Mouse (Mus musculus) layer of hippocampus, postnatal 14 days (tissue): ENCODE measurements around the gene Tssk1. TPM values are rescaled to one million over a fixed set of nuclear protein-coding genes. Genes with fewer than 3 reads are reported as not detected.

Experiments
- DNase-seq, 2 experiments: peaks; one replicate each; pipeline ENCODE4 v3.0.0; 2021 to 2022; ENCODE audit warnings: low spot score in 2 of 2, mixed read lengths in 1 of 2
- total RNA-seq, 2 experiments: library from RNA; stranded (reverse); gene quantifications; 2 replicates each; pipeline ENCODE4 v1.2.3; 2021

Gene Tssk1
- total RNA-seq, 2 experiments from 2014 or later: not detected

DNA sequence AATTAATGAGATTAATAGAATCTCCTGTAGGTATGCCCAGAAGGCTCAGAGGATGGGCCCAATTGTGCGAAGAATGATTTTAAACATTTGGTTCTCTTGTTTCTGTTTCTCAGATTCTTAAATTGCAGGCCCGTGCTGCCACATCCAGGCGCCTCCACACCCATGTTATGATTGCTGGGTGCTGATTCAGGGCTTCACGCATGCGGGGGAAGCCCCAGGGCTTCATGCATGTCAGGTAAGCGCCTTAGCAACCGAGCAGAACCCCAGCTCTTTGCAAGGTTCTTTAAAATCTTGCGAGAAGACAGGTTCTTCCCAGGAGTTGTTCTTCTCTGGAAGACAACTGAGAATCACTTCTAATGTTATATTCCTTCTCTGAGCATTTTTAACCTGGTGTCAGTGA lies 49.4 kb downstream of the Tssk1 start:
- DNase-seq: no peak

DNA sequence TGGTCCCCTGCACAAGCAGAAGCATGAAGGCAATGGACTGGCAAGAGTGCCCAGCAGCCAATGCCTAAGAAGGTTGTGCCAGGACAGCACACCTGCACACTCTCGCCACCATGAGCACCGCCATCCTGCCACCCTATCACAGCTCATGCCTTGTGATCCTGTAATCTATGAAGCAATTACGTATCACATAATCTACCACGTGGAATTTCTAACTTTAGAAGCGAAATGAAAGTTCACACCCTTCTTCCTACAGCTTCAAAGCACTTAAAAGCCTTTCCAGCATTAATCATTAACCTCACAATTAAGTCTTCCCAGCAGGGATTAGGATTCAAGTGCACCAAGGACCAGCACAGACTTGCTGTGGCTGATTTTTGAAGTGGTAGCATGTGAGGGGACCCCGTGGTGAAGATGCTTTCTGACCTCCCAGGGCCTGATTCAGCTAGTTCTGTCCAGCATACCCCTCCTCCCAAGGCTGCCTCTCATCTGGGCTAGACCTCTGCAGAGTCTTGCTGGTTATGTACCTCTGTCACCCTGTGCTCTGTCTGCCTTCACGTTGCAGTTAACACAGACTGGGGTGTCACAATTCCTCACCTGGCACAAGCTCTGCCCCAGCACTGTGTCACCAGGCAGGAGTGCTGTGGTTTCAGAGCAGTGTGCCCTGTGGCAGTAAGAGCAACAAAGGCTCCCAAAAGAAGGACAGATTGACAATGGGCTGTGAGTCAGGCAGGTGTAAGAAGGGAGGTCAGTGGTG lies 51.2 kb downstream of the Tssk1 start:
- DNase-seq: no peak

Other genes starting within 250 kb of the Tssk1 start
- 10 to 100 TPM; 39.9 to 48.2 TPM for gene Ccdc74a, start 247.8 kb upstream of the Tssk1 start, total RNA-seq
- gene Med15, start 161.3 kb upstream of the Tssk1 start, total RNA-seq: 10 to 100 TPM; 65.4 to 80.2 TPM
- 100 to 1,000 TPM in 1 of 2 experiments, 10 to 100 TPM in 1; 91.8 to 108 TPM for gene Klhl22, start 134.6 kb upstream of the Tssk1 start, total RNA-seq
- 1 to 10 TPM; 3.9 TPM for gene Scarf2, start 96.9 kb upstream of the Tssk1 start, total RNA-seq
- gene B830017H08Rik, start 61.1 kb upstream of the Tssk1 start, total RNA-seq: 1 to 10 TPM; 5.8 to 6.3 TPM
- gene Car15, start 55.9 kb upstream of the Tssk1 start, total RNA-seq: 10 to 100 TPM; 12.9 to 13.8 TPM
- gene Gm20518, start 2.6 kb upstream of the Tssk1 start, total RNA-seq: 1 to 10 TPM; 1.9 to 2.4 TPM
- gene Dgcr2, start 4.3 kb downstream of the Tssk1 start, total RNA-seq: 100 to 1,000 TPM; 105 to 111 TPM
- gene Tssk2, start 4.4 kb downstream of the Tssk1 start, total RNA-seq: not detected
- gene Ess2, start 17.1 kb downstream of the Tssk1 start, total RNA-seq: 10 to 100 TPM; 27.8 to 32.2 TPM
- not detected for gene Gsc2, start 20.8 kb downstream of the Tssk1 start, total RNA-seq
- 10 to 100 TPM; 60.4 to 61.2 TPM for gene Slc25a1, start 34.0 kb downstream of the Tssk1 start, total RNA-seq
- gene Vpreb2, start 86.2 kb downstream of the Tssk1 start, total RNA-seq: under 1 TPM in 1 of 2 experiments, not detected in 1; 0.99 TPM
- gene Dgcr6, start 158.6 kb downstream of the Tssk1 start, total RNA-seq: 10 to 100 TPM; 85.1 to 86.3 TPM
- 10 to 100 TPM; 31.0 to 43.6 TPM for gene Prodh, start 196.0 kb downstream of the Tssk1 start, total RNA-seq
- 10 to 100 TPM; 77.1 to 85.6 TPM for gene Rtn4r, start 233.4 kb downstream of the Tssk1 start, total RNA-seq